Mouse (Mus musculus): ENCODE data around the gene Tysnd1. TPM values are rescaled to one million over a fixed set of nuclear protein-coding genes. Genes with fewer than 3 reads are reported as not detected.

The Tysnd1 gene
- polyA plus RNA-seq, 1 experiment from 2014 or later, result 19.2 TPM

- Histone ChIP-seq H3K4me2 (no peak overlapping the region), H3K4me3 (no peak overlapping the region), H3K4me1 (peaks cover 20% of the 10 kb centered on the region), H3K27me3 (replicated peaks) (no peaks in the 10 kb centered on the region), H3K9ac (no peak overlapping the region), H3K36me3 (peaks cover 68% of the 10 kb centered on the region), H3K27ac (replicated peaks) (no peak overlapping the region), H3K9me3 (no peaks in the 10 kb centered on the region)
- ATAC-seq (ENCODE audit: extremely low read depth, insufficient number of reproducible peaks, low FRiP score, low TSS enrichment), result no peak
- 69% methylated on average over 4 of the region's 4 CpGs for WGBS
These were observed 1.8 kb upstream of the Tysnd1 start for GRCm38 (mm10) chr10:61693563-61693962.

- ATAC-seq (ENCODE audit: extremely low read depth, insufficient number of reproducible peaks, low FRiP score, low TSS enrichment), result peak; percentile 15; the same call in 1 of the 2 replicates
- Histone ChIP-seq H3K4me2 (peak overlapping the region; percentile 100), H3K9ac (peak overlapping the region; percentile 88), H3K36me3 (peaks cover 56% of the 10 kb centered on the region), H3K27ac (replicated peaks) (peak overlapping the region; percentile 50; the same call in 1 of the 2 replicates), H3K27me3 (replicated peaks) (no peaks in the 10 kb centered on the region), H3K4me3 (peak overlapping the region; percentile 98), H3K9me3 (no peaks in the 10 kb centered on the region), H3K4me1 (peaks cover 17% of the 10 kb centered on the region)
- WGBS, result under 1% methylated on average over 103 of the region's 111 CpGs
These were observed 617 bp downstream of the Tysnd1 start for GRCm38 (mm10) chr10:61695703-61696559.

- ATAC-seq (ENCODE audit: extremely low read depth, insufficient number of reproducible peaks, low FRiP score, low TSS enrichment), result no peak
- WGBS, result 8% methylated on average over 19 of the region's 19 CpGs
- Histone ChIP-seq H3K4me2 (peak overlapping the region; percentile 100), H3K27ac (replicated peaks) (no peak overlapping the region), H3K4me1 (peaks cover 17% of the 10 kb centered on the region), H3K9ac (peak overlapping the region; percentile 88), H3K4me3 (peak overlapping the region; percentile 98), H3K27me3 (replicated peaks) (no peaks in the 10 kb centered on the region), H3K9me3 (no peaks in the 10 kb centered on the region), H3K36me3 (peaks cover 56% of the 10 kb centered on the region)
These were observed 1.2 kb downstream of the Tysnd1 start for GRCm38 (mm10) chr10:61696560-61696823.

GRCm38 (mm10) chr10:61697028-61697427 lies 1.7 kb downstream of the Tysnd1 start:
- Histone ChIP-seq H3K4me3 (peak overlapping the region; percentile 98), H3K4me1 (peaks cover 17% of the 10 kb centered on the region), H3K36me3 (peaks cover 56% of the 10 kb centered on the region), H3K4me2 (peak overlapping the region; percentile 100), H3K27ac (replicated peaks) (no peak overlapping the region), H3K9ac (peak overlapping the region; percentile 88), H3K27me3 (replicated peaks) (no peaks in the 10 kb centered on the region), H3K9me3 (no peaks in the 10 kb centered on the region)
- no peak for ATAC-seq (ENCODE audit: extremely low read depth, insufficient number of reproducible peaks, low FRiP score, low TSS enrichment)
- WGBS, result 88% methylated on average over 2 of the region's 2 CpGs

GRCm38 (mm10) chr10:61704663-61705062 lies 9.3 kb downstream of the Tysnd1 start:
- Histone ChIP-seq H3K4me3 (no peak overlapping the region), H3K9ac (no peak overlapping the region), H3K9me3 (no peaks in the 10 kb centered on the region), H3K27me3 (replicated peaks) (no peaks in the 10 kb centered on the region), H3K36me3 (peaks cover 42% of the 10 kb centered on the region), H3K4me1 (peaks cover 4% of the 10 kb centered on the region; the same call in 1 of the 2 replicates), H3K4me2 (no peak overlapping the region), H3K27ac (replicated peaks) (no peak overlapping the region)
- no peak for ATAC-seq (ENCODE audit: extremely low read depth, insufficient number of reproducible peaks, low FRiP score, low TSS enrichment)
- 73% methylated on average over 4 of the region's 4 CpGs for WGBS

- H3K4me2 ChIP-seq, result no peak overlapping the region
- 60% methylated on average over 6 of the region's 6 CpGs for WGBS
- no peak for ATAC-seq (ENCODE audit: extremely low read depth, insufficient number of reproducible peaks, low FRiP score, low TSS enrichment)
These were observed 11.4 kb downstream of the Tysnd1 start for GRCm38 (mm10) chr10:61706412-61707375.

GRCm38 (mm10) chr10:61713601-61714000 lies 18.3 kb downstream of the Tysnd1 start:
- Histone ChIP-seq H3K4me2 (no peak overlapping the region), H3K27ac (replicated peaks) (no peak overlapping the region), H3K4me3 (no peak overlapping the region), H3K27me3 (replicated peaks) (peaks cover 7% of the 10 kb centered on the region; the same call in 1 of the 2 replicates), H3K4me1 (peaks cover 16% of the 10 kb centered on the region), H3K36me3 (no peaks in the 10 kb centered on the region), H3K9me3 (no peaks in the 10 kb centered on the region), H3K9ac (no peak overlapping the region)
- no peak for ATAC-seq (ENCODE audit: extremely low read depth, insufficient number of reproducible peaks, low FRiP score, low TSS enrichment)
- WGBS, result 73% methylated on average over 3 of the region's 3 CpGs

More at GRCm38 (mm10) chr10:61706412-61707375, 11.4 kb downstream of the Tysnd1 start:
- Histone ChIP-seq H3K4me1 (peaks cover 4% of the 10 kb centered on the region; the same call in 1 of the 2 replicates), H3K9me3 (no peaks in the 10 kb centered on the region), H3K27ac (replicated peaks) (no peak overlapping the region), H3K9ac (no peak overlapping the region), H3K4me3 (no peak overlapping the region), H3K36me3 (peaks cover 31% of the 10 kb centered on the region), H3K27me3 (replicated peaks) (peaks cover 7% of the 10 kb centered on the region; the same call in 1 of the 2 replicates)

- Histone ChIP-seq H3K4me3 (no peak overlapping the region), H3K4me2 (no peak overlapping the region), H3K9me3 (no peaks in the 10 kb centered on the region), H3K4me1 (peaks cover 16% of the 10 kb centered on the region), H3K9ac (no peak overlapping the region), H3K36me3 (no peaks in the 10 kb centered on the region), H3K27me3 (replicated peaks) (peaks cover 7% of the 10 kb centered on the region; the same call in 1 of the 2 replicates), H3K27ac (replicated peaks) (no peak overlapping the region)
- ATAC-seq (ENCODE audit: extremely low read depth, insufficient number of reproducible peaks, low FRiP score, low TSS enrichment), result no peak
- 88% methylated on average over 4 of the region's 4 CpGs for WGBS
These were observed 18.8 kb downstream of the Tysnd1 start for GRCm38 (mm10) chr10:61714146-61714545.

GRCm38 (mm10) chr10:61714771-61715461 lies 19.6 kb downstream of the Tysnd1 start, which contains the start of gene Aifm2:
Gene Aifm2, plus strand, starts transcription at chr10:61715263.
- peaks cover 7% of the 10 kb centered on the region; the same call in 1 of the 2 replicates for H3K27me3 ChIP-seq (replicated peaks)
- ATAC-seq (ENCODE audit: extremely low read depth, insufficient number of reproducible peaks, low FRiP score, low TSS enrichment), result peak; percentile 81
- no peaks in the 10 kb centered on the region for H3K36me3 ChIP-seq
- H3K9me3 ChIP-seq, result no peaks in the 10 kb centered on the region
- H3K4me1 ChIP-seq, result peaks cover 16% of the 10 kb centered on the region
- H3K27ac ChIP-seq (replicated peaks), result peak within 1 kb of the TSS; percentile 56
- H3K4me2 ChIP-seq, result peak within 1 kb of the TSS; percentile 91
- 13% methylated on average over 33 of the region's 36 CpGs for WGBS
- H3K4me3 ChIP-seq, result peak within 1 kb of the TSS; percentile 73
- peak within 1 kb of the TSS; percentile 86 for H3K9ac ChIP-seq

GRCm38 (mm10) chr10:61715462-61715837 lies 20.1 kb downstream of the Tysnd1 start:
- Histone ChIP-seq H3K36me3 (no peaks in the 10 kb centered on the region), H3K4me1 (peaks cover 16% of the 10 kb centered on the region), H3K9me3 (no peaks in the 10 kb centered on the region), H3K9ac (peak overlapping the region; percentile 86), H3K27ac (replicated peaks) (peak overlapping the region; percentile 32; the same call in 1 of the 2 replicates), H3K4me3 (peak overlapping the region; percentile 73), H3K4me2 (peak overlapping the region; percentile 91), H3K27me3 (replicated peaks) (peaks cover 6% of the 10 kb centered on the region; the same call in 1 of the 2 replicates)
- no peak; the same call in 1 of the 2 replicates for ATAC-seq (ENCODE audit: extremely low read depth, insufficient number of reproducible peaks, low FRiP score, low TSS enrichment)
- 1% methylated on average over 11 of the region's 11 CpGs for WGBS

Measured in heart, embryonic 13.5 days (tissue).